Comparison of ENCODE assay signal across 26 mouse cellular contexts in genomic region chr11:23017943-23018342, GRCm38 (mm10). TPM values are rescaled to one million over a fixed set of nuclear protein-coding genes. Genes with fewer than 3 reads are reported as not detected.
"Had no signal": no experiment of that assay in that cellular context is flagged by ENCODE, and none has a peak within 500 bp of the region (broad histone marks: within the 10 kb centered on the region; RNA-seq: fewer than 3 reads in every experiment).

No protein-coding gene starts in this region.

- H3K4me1 ChIP-seq: heart, embryonic 13.5 days; heart, embryonic 15.5 days; hindbrain, embryonic 12.5 days; hindbrain, embryonic 15.5 days; intestine, embryonic 15.5 days; limb, embryonic 12.5 days; liver, embryonic 13.5 days; liver, embryonic 15.5 days had no signal

- H3K4me3 ChIP-seq: gastrocnemius, adult 2 months; heart, adult 2 months; heart, embryonic 13.5 days; heart, embryonic 15.5 days; hindbrain, embryonic 10.5 days; hindbrain, embryonic 12.5 days; hindbrain, embryonic 15.5 days; intestine, embryonic 15.5 days; left cerebral cortex, adult 2 months; limb, embryonic 10.5 days; limb, embryonic 12.5 days; liver, embryonic 13.5 days; liver, embryonic 15.5 days had no signal

- H3K4me2 ChIP-seq: heart, embryonic 11.5 days; heart, embryonic 13.5 days; heart, embryonic 15.5 days; hindbrain, embryonic 12.5 days; hindbrain, embryonic 15.5 days; intestine, embryonic 15.5 days; limb, embryonic 12.5 days; liver, embryonic 11.5 days; liver, embryonic 13.5 days; liver, embryonic 15.5 days had no signal

- H3K9ac ChIP-seq: heart, embryonic 13.5 days; heart, embryonic 15.5 days; hindbrain, embryonic 12.5 days; hindbrain, embryonic 15.5 days; intestine, embryonic 15.5 days; limb, embryonic 12.5 days; liver, embryonic 13.5 days; liver, embryonic 15.5 days had no signal

- H3K36me3 ChIP-seq: heart, embryonic 13.5 days; heart, embryonic 15.5 days; hindbrain, embryonic 10.5 days; hindbrain, embryonic 12.5 days; hindbrain, embryonic 15.5 days; intestine, embryonic 15.5 days; limb, embryonic 10.5 days; limb, embryonic 12.5 days; liver, embryonic 13.5 days; liver, embryonic 15.5 days had no signal

- H3K27ac ChIP-seq: gastrocnemius, adult 2 months; heart, adult 2 months; heart, embryonic 13.5 days; heart, embryonic 15.5 days; hindbrain, embryonic 10.5 days; hindbrain, embryonic 12.5 days; hindbrain, embryonic 15.5 days; hindbrain, postnatal 0 days; intestine, embryonic 15.5 days; left cerebral cortex, adult 2 months; limb, embryonic 10.5 days; limb, embryonic 12.5 days; liver, embryonic 13.5 days; liver, embryonic 15.5 days had no signal

- H3K27me3 ChIP-seq: heart, embryonic 13.5 days; heart, embryonic 15.5 days; hindbrain, embryonic 12.5 days; hindbrain, embryonic 15.5 days; intestine, embryonic 15.5 days; limb, embryonic 12.5 days; liver, embryonic 13.5 days; liver, embryonic 15.5 days had no signal

- H3K9me3 ChIP-seq: heart, embryonic 13.5 days; heart, embryonic 15.5 days; hindbrain, embryonic 10.5 days; hindbrain, embryonic 12.5 days; hindbrain, embryonic 15.5 days; intestine, embryonic 15.5 days; limb, embryonic 10.5 days; limb, embryonic 12.5 days; liver, embryonic 13.5 days; liver, embryonic 15.5 days had no signal

- DNase-seq: gastrocnemius, adult 2 months; gastrocnemius, postnatal 10 days; gastrocnemius, postnatal 25 days; heart, adult 2 months; heart, postnatal 4 days; kidney, adult 18-20 months; kidney, adult 8-10 months; kidney, postnatal 10 days; kidney, postnatal 25 days; kidney, postnatal 4 days; layer of hippocampus, adult 9-11 months; liver; liver, embryonic 13.5 days had no signal

RNA-seq across cellular contexts. Expression of gene Gm28048, which starts 36.1 kb away (rescaled TPM):
- total RNA-seq: hindbrain, postnatal 0 days had no signal
